Mouse (Mus musculus) cerebellum, postnatal 25 days (tissue): Measurements from ENCODE around the gene Etv6.
A peak's percentile ranks its signal among the peaks of the same experiment; 100 is the strongest.

ENCODE experiments used
- DNase-seq, 2 experiments: peaks; one replicate each; pipeline ENCODE4 v3.0.0; 2021; ENCODE audit warnings: mixed read lengths in 2 of 2

Etv6 gene

DNA sequence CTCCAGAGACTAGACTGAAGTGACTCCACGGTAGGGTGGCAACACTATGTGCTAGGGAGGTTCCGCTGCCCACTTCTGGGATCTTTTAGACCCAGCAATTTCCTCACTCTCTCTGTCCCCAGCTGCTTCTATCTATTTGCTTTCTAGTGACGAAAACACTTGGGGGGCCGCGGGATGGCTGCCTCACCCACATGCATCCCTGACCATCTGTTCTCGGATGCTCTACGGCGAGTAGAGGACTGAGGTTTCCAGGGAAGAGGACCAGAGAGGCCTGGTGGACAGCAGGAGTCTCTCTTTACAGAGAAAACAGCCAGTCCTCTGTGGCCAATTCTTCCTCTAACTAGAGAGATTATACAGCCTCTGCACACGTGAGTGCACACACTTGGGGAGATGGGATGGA is 43.6 kb downstream of the Etv6 start:
- peak; percentile 56 to 65 for DNase-seq

DNA sequence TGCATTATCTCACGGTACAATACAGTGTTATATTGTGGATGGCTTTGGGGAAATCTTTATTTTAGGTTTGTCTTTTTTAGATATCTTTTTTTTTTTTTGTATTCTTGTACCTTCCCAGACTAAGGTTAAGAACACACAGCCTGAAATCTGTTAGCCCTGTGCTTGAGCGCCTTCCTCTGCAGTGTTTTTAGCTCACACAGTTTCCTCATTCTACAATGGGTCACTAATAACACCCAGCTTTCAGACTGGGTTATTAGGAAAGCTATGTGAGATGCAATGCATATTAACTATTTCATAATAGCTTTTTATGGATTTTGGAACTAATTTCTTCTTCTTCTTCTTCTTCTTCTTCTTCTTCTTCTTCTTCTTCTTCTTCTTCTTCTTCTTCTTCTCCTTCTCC is 44.1 kb downstream of the Etv6 start:
- no peak for DNase-seq

DNA sequence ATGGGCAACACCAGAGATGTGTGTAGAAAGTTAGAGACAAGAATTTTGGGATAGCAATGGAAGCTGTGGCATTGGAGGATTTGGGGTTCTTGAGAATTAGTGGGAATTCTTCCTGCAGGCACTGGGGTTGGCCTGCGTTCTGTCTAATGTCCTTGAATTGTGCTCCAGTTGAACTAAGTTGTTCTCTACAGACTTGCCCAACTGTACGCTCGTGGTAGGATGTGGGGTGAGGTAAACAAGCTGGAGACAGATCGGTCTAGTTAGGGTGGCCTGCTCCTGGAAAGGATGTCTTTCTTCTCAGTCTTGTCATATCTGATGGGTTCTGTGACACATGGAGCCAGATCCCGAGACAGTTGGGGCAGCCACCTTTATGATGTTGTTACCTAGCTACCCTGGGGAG is 45.4 kb downstream of the Etv6 start:
- no peak for DNase-seq

DNA sequence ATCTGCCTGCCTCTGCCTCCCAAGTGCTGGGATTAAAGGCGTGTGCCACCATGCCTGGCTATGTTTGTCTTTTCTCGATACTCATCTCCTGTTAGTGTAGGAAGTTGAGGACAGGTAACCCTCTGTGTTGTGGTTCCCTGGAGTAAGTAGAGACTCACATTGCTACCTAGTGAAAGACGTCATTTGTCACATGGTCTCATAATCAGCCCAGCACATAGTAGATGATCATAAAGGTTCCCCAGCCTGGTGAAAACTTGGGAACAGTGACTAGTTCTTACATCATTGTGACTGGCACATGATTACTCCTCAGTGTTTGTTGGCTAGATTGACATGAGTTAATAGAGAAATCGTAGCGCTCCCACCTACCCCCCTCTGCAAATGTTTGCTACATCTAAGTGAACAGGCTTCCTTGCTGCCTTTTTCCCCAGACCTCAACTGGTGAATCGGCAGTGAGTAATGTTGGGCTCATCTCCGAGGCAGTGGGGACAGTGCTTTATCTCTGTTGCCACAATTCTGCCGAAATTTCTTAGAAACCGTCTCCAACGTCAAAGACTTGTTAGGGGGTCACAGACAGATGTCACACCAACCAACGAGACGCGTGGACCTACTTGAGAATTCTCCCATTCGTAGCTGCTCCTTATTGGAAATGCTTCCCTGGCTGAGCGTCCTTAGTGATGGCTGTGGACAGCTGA is 46.9 kb downstream of the Etv6 start:
- no peak for DNase-seq

DNA sequence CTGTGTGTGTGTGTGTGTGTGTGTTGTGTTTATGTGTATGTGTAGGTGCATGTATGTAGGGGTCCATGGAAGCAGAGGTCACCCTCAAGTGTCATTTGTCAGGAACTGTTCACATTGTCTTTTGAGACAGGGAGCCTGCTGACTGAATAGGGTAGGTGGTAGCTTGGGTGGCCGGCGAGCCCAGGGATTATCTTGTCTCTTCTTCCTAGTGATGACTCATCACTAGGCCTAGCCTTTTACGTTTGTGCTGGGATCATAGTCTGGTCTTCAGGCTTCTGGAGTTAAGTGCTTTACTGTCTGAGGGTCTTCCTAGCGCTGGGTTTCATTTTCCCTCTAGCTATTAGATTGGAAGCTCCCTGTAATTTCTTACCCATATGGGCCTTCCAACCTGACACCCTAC is 47.9 kb downstream of the Etv6 start:
- DNase-seq: no peak

DNA sequence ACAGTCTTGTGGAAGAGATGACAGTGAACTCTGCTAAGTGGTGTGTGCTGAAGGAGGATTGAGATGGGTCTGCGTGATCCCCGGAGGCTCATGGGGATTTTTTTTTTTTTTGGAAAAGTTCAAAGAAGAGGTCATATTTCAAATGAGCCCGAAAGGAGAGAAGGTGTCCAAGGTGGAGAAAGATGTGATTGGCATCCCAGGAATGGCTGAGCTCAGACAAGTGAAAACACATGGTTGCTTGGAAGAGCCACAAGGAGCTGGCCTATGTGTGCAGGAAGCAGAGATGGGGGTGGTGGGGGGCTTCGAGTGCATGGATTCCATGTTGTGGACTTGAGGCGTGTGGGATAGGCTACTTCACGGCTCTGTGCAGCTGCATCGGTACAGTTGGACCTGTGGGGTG is 50.9 kb downstream of the Etv6 start:
- no peak for DNase-seq

DNA sequence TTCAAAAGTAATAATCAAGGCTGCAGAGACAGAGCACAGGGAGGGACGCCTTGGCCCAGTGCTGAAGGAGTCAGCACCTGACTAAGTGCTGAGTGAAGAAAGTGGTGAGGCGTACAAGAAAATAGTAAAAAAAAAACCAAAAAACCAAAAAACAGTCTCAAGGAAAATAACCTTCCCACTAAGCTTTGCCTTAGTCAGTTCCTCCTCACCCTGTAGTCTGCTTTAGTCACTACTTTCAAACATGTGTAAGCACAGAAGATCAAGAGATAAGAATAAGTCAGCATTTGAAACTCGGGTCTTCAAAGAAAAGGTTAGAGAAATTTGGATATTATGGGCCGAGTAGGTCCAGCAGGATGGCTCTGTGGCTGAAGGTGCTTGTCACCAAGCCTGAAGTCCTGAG is 52.2 kb downstream of the Etv6 start:
- DNase-seq: no peak

DNA sequence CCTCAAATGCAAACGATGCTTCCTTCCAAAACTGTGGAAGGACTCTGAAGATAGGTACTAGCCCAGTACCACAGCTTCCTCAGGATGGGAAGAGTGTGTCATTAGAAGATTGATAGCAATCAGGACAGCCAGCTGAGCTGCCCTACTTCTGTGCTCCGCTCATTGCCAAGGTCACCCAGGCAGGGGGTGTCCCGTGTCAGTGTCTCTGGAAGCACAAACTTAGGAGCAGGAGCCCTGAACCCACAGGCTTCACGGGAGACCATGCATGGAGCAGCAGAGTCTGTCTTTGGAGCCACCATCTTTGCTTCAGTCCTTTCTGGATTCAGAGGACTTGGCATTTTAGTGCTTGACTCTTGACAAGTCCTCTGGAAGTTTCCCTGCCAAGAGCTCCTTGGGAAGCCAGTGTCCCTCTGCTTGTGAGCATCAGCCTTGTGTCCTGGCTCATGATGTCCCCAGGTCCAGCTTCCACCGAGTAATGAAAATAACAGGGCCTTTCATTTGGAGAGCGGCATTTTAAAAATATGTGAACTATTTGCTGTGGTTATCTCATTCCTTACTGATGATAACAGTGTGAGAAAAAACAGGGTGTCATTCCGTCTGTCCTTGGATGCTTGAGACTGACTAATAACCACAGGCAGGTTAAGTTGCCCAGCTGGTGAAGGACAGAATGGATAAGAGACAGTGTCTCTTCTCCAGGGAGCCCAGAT is 54.3 kb downstream of the Etv6 start:
- no peak for DNase-seq

DNA sequence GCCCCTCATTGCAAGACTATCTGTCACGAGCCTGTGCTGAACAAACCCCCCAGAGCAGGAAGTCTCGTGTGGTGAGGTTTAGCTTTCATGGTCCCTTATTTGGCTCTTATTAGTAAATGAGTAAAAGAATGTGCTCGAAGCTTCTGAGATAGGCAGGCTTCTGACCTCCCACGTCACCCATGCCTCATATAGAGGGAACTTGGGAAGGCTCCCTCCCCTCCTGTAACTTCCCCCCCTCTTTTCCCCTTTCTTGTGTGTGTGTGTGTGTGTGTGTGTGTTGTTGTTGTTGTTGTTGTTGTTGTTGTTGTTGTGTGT is 54.8 kb downstream of the Etv6 start:
- no peak for DNase-seq

DNA sequence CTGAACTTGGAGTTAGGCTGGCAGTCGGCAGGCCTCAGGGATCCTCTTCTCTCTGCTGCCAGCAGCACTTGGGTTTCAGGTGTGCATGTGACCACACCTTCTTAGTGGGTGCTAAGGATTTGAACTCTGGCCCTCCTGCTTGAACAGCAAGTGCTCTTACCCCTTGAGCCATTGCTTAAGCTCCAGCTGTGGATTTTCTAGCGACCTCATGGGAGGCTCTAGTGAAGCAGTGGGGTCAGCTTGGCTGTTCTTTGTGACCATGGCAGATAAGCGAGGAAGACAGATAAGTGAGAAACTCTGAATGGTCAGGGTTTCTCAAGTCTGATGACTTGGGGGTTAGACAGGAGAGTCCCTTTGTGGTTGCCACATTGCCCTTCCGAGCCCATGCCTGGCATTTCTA is 55.4 kb downstream of the Etv6 start:
- DNase-seq: no peak

DNA sequence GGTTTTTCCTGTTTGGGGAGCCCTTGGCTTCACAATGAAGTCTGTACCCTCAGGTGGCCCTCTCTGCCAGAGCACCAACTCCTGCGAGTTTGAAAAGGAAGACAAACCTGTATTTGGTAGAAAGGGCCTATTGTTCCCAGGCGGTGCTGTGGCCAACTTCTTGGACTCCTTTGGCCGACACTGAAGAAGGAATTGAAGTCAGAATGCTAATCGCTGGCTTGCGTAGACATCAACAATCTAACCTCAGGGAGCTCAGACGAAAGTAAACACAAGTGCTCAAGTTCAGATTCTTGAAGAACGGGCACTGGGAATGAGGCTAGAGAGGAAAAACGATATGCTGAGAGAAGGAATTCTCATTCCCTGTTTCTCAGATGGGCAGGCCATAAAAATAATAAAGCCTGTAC is 55.9 kb downstream of the Etv6 start:
- no peak for DNase-seq

DNA sequence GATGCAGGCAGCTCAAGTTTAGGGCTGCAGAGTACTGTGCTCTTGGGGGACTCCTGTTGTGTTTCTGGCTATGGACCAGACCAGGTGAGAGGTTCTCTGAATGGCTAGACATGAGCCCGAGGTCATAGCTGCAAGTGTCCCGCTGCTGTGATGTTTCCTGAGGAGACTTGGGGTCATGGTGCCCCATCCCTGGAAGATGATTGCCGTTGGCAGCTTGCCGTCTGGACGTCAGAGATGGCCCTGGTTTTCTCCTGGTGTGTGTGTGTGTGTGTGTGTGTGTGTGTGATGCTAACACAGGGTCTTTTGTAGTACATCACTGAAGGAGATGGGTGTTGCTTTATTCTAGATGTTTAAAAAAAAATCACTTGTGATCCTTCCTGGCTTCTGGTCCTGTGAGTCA is 58.6 kb downstream of the Etv6 start:
- no peak for DNase-seq

DNA sequence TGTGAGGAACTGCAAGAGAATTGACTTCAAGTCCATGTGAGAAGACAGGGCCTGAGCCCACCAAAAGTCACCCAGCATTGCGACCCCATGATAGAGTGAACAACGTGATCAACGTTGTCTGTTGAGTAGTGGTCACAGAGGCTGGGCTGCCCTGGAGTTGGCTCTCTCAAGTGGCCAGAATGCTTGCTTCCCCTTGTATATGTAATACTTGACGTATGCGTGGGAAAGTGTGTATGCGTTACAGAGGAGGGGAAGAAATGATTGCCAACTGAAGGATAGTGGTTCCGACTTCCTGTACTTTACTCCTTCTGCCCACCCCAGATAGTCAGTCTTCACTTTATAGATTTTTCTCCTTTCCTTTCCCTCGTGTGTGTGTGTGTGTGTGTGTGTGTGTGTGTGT is 59.1 kb downstream of the Etv6 start:
- no peak for DNase-seq

DNA sequence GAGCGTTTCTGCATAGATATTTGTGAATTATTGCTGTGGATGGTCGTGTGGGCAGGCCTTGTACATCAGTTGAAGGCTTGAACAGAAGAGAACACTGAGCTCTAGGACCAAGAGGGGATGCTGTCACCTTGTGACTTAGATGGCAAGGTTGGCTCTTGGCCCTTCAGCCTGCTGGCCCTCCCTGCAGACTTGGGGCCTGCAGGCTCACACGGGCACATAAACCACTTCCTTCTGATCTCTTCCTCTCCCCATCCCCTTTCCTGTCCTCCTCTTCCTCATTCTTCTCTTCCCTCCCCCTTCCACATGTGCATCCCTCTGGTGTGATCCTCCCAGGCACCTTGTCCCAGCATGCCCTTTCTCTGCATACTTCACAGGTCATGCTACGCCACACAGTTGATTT is 60.1 kb downstream of the Etv6 start:
- DNase-seq: no peak

DNA sequence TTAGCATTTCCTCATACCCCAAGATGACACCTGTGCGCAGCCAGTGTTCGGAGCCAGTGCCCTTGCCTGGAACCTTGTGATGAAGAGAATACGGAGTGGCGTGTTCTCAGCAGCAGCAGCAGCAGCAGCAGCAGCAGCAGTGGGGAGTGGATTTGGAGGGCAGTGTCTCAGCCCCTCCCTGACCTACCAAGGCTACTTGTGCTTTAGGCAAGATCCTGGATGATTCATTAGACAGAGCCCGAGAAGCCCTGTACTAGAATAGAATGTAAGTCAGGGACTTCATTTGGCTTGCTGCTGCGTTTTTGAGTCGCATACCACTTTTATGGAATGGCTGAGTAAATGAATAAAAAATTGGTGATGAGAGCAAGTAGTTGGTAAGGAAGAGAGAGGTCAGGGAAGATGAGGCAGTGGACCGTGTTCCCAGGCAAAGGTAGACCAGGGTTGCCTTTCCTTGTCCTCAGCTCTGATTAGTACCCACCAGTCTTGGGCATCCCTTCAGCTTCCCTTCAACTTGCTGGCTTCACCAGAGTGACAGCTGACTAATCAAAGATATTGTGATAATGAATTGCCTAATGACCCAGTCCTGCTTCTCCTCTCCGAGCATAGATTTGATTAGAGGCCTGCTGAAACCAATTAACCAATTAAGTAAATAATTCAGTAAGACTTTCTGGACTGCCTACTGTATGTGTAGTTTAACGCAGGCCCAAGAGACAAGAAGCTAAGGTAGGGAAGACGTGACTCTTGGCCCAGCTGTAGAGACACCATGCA is 64.7 kb downstream of the Etv6 start:
- DNase-seq: no peak

DNA sequence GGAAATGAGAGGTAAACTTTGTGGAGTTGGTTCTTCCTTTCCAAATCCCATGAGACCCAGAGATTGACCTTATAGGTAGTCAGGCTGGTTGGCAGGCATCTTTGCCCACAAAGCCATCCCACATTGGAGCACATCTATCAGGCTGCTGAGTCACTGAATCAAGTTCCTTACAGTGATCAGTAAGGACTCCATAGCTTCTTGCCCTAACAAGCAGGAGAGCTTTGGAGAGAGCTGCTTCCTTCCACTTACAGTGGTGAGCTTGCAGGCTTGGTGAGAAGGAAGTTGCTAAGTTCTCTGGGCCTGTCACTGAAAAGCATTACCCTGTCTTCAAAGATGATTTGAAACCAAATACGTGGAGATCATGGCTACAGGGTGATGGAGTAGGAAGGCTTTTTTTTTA is 66.9 kb downstream of the Etv6 start:
- DNase-seq: no peak

DNA sequence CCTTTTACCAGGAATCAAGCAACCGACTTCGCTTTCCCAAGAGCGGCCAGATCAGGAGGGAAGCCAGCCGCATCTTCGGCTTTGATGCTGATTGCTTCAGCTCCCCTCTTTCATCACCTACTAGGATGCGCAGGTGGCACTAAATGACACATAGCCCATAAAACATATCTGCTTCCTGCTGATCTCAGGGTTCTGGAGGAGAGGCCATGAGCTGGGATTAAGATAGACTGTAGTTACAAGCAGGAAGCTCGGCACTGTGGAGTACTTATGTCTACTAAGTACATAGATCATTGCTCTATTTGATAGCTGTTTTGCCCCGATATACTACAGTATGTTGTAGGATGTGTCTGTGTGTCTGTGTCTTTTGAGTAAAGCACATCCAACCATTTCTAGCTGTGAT is 68.0 kb downstream of the Etv6 start:
- no peak for DNase-seq

DNA sequence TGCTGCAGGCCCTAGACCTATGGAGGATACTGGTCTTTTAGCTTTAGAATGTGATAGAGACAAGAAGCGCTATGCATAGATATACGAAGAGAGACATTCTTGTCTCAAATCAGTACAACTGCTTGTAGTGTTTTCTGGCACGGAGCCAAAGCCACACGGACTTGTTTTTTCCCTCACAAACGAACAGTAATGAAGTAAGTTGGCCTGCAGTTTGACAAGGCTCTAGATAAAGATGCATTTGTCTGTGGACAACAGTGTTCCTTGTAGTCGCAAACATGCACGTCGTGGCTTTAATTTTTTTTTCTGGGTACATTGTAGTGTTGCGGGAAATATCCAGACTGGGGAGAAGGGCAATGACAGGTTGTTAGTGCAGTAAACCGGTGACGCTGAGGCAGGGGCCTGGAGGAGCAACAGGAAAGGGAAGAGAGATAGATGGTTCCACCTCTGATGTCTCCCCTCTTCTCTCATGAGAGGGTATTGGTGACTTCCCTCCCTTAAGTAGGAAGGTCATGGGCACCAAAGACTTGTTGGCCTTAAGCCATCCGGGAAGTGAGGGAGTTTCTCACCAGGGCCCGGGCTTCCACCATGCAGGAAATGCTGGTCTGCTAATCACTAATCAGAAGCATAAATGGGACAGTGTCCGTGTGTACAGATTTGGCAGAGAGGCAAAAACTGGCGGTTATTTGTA is 70.2 kb downstream of the Etv6 start:
- DNase-seq: peak in 1 of 2 experiments; percentile 50

DNA sequence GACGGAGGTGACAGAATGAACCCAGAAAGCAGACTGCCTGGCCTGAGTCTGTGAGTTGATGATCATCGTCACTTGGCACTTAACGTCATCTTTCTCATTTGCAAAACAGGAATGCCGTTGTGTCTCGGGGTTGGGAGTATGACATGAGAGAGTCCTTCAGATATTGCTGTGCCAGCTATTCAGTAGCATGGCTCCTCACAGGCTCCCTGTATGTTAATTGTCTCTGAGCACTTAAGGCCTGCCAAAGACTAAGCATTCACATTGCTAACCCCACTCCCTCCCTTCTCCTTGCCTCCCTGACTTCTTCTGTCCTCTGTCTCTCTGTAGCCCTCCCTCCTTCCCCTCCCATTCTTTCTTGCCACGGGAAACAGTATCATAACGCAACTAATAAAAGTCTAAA is 72.2 kb downstream of the Etv6 start:
- DNase-seq: no peak

DNA sequence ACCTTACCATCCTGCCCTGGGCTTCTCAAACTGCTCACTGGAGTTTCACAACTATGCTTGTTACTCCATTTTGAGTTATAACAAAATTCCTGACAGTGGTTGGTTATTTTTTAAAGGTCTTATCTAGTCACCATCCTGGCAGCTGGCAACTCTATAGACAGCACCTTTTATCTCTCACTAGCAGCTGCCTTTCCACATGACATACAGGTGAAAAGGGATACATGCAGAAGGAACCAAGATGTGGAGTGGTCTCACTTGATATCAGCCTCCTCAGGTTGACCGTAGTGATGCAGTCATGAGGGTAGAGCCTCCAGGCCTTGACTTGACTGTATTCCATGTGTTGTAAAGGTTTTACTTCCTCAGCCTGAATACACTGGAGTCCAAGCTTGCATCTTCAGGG is 74.2 kb downstream of the Etv6 start:
- no peak for DNase-seq

DNA sequence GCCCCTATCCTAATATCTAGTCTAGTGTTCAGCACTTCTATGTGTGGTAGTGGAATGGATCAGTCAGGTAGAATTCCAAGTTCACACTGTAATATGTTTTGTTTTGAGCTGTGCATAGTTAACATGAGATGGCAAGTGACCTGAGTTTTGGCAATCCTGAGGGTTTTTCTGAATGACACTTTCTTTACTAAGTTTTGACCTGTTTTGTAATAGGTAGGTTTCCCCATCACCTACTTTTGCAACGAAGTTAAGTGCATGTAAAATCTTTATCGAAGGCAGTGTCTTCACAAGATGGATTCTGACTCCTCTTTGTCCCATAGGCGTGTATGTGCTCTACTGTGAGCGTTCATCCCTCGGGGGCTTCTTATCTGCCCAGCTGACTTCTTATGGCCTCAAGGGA is 74.7 kb downstream of the Etv6 start:
- DNase-seq: no peak

DNA sequence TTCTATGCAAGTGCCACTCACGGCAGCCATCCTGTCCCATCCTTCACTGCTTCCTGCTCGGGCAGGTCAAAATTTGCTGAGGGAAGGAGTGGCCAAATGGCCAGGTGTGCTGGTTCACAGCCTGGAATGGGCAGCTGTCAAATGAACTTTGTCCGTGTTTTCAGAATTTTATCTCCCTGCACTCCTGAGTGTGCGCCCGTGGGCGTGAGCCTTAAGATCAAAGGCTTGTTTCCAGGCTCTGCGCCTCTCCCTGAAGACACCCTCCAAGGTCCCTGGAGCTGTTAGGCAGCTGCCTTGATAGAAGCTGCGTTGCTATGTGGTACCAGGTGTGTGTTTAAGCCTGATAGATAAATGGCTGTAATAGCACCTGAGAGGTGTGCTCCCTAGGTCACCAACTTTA is 76.1 kb downstream of the Etv6 start:
- DNase-seq: no peak

DNA sequence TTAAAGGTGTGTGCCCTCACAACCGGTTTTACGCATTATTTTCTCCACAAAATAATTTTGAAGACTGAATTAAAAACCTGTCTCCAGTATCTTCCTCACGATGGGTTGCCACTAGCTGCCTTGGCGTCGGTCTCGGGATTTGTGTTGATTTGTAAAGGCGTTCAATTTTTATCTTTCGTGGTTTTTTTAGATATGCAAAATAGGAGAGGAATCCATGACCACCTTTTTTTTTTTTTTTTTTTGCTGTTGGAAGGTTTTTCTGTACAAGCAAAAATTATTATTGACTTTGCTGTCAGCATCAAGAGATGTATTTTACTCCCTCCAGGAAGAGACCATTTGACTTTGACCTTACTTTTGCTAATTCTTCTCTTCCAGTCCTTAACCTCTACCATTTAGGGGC is 77.3 kb downstream of the Etv6 start:
- no peak for DNase-seq

DNA sequence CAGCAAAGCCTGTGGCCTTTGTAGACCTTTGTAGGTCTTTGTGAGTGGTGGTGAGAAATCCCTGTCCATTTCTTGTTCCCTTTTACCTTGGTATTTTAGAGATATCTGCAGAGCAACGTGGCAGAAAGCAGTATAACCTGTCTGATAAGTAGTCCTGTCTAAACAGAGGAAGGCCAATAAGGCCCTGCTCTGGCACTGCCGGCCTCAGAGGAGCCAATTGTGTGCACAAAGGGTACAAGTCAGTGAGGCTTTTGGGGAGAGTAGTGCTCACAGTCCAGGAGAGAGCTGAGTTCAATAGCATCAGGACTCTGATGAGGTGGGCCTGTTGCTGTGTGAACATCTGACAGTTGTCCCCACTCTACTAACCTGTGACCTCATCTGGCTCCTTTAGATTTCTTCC is 77.7 kb downstream of the Etv6 start:
- no peak for DNase-seq
